Comparison of ENCODE assay signal across 10 mouse cellular contexts in genomic region chr17:66416436-66416835, GRCm38 (mm10). TPM values are rescaled to one million over a fixed set of nuclear protein-coding genes. Genes with fewer than 3 reads are reported as not detected.
DNase-seq lines count a peak whose midpoint lies in the region; ATAC-seq and TF ChIP-seq lines count a peak whose summit lies in the region.
"Had no signal": no experiment of that assay in that cellular context is flagged by ENCODE, and none has a peak within 500 bp of the region (broad histone marks: within the 10 kb centered on the region; RNA-seq: fewer than 3 reads in every experiment).

No protein-coding gene starts in this region.

- H3K27me3 ChIP-seq in liver, embryonic 11.5 days (replicated peaks; ENCODE audit: control insufficient read depth, insufficient read depth, low read length), result no peaks in the 10 kb centered on the region
- H3K27me3 ChIP-seq in forebrain, embryonic 15.5 days, result no peaks in the 10 kb centered on the region
- H3K27me3 ChIP-seq in limb, embryonic 13.5 days, result no peaks in the 10 kb centered on the region; the same call in 1 of the 2 replicates
- H3K27me3 ChIP-seq in neural tube, embryonic 15.5 days (replicated peaks), result no peaks in the 10 kb centered on the region

- H3K4me2 ChIP-seq in liver, embryonic 11.5 days, result peak overlapping the region; percentile 36
- H3K4me2 ChIP-seq in forebrain, embryonic 15.5 days (replicated peaks), result peak overlapping the region; percentile 44
- H3K4me2 ChIP-seq in limb, embryonic 13.5 days (replicated peaks), result peak overlapping the region; percentile 61
- peak overlapping the region; percentile 51 for H3K4me2 ChIP-seq in neural tube, embryonic 15.5 days

- 60% methylated on average over 7 of the region's 7 CpGs for WGBS in liver, embryonic 11.5 days
- 35% methylated on average over 7 of the region's 7 CpGs for WGBS in forebrain, embryonic 15.5 days
- 28% methylated on average over 7 of the region's 7 CpGs for WGBS in limb, embryonic 13.5 days
- WGBS in neural tube, embryonic 15.5 days, result 38% methylated on average over 7 of the region's 7 CpGs

- no peak for TF ChIP-seq CTCF in left cerebral cortex, adult 2 months (IDR thresholded peaks at IDR 0.05)

- no peaks in the 10 kb centered on the region for H3K36me3 ChIP-seq in liver, embryonic 11.5 days (ENCODE audit: control insufficient read depth, insufficient read depth, low read length)
- no peaks in the 10 kb centered on the region for H3K36me3 ChIP-seq in forebrain, embryonic 15.5 days
- H3K36me3 ChIP-seq in limb, embryonic 13.5 days, result no peaks in the 10 kb centered on the region
- no peaks in the 10 kb centered on the region for H3K36me3 ChIP-seq in neural tube, embryonic 15.5 days

- no peak overlapping the region for H3K9ac ChIP-seq in liver, embryonic 11.5 days (ENCODE audit: low read depth, low read length)
- peak overlapping the region; percentile 22 for H3K9ac ChIP-seq in forebrain, embryonic 15.5 days (replicated peaks)
- 0 out of 2 replicates have a peak overlapping the region, but pooled peaks have one; percentile 32 for H3K9ac ChIP-seq in limb, embryonic 13.5 days
- no peak overlapping the region for H3K9ac ChIP-seq in neural tube, embryonic 15.5 days (replicated peaks)

- peaks cover 16% of the 10 kb centered on the region for H3K4me1 ChIP-seq in liver, embryonic 11.5 days (replicated peaks; ENCODE audit: control insufficient read depth, insufficient read depth, low read length)
- H3K4me1 ChIP-seq in forebrain, embryonic 15.5 days, result peaks cover 36% of the 10 kb centered on the region
- H3K4me1 ChIP-seq in limb, embryonic 13.5 days, result peaks cover 36% of the 10 kb centered on the region
- peaks cover 44% of the 10 kb centered on the region for H3K4me1 ChIP-seq in neural tube, embryonic 15.5 days

- no peak for DNase-seq in liver, embryonic 11.5 days (ENCODE audit: low spot score)
- no peak for DNase-seq in liver
- DNase-seq in left cerebral cortex, adult 2 months (ENCODE audit: extremely low spot score in 1 of 2, low spot score in 2 of 2), result no peak
- no peak for DNase-seq in thymus, postnatal 0 days (ENCODE audit: low spot score)
- no peak for DNase-seq in spleen, postnatal 14 days (ENCODE audit: low spot score in 2 of 2)
- DNase-seq: thymus, postnatal 14 days had no signal

- no peak overlapping the region for H3K4me3 ChIP-seq in liver, embryonic 11.5 days (ENCODE audit: low read depth, low read length)
- peak overlapping the region; percentile 26; the same call in 1 of the 2 replicates for H3K4me3 ChIP-seq in forebrain, embryonic 15.5 days
- H3K4me3 ChIP-seq in limb, embryonic 13.5 days, result peak overlapping the region; percentile 30
- H3K4me3 ChIP-seq in neural tube, embryonic 15.5 days (replicated peaks), result no peak overlapping the region
- no peak overlapping the region for H3K4me3 ChIP-seq in left cerebral cortex, adult 2 months

- no peaks in the 10 kb centered on the region for H3K9me3 ChIP-seq in liver, embryonic 11.5 days (ENCODE audit: control insufficient read depth, low read length)
- H3K9me3 ChIP-seq in forebrain, embryonic 15.5 days, result no peaks in the 10 kb centered on the region
- H3K9me3 ChIP-seq in limb, embryonic 13.5 days, result no peaks in the 10 kb centered on the region
- no peaks in the 10 kb centered on the region for H3K9me3 ChIP-seq in neural tube, embryonic 15.5 days (replicated peaks)

- ATAC-seq in liver, embryonic 11.5 days (replicated peaks; ENCODE audit: low FRiP score), result no peak; the same call in 1 of the 2 replicates
- no peak for ATAC-seq in forebrain, embryonic 15.5 days (replicated peaks)
- no peak for ATAC-seq in limb, embryonic 13.5 days (ENCODE audit: low FRiP score, low read depth)
- no peak for ATAC-seq in neural tube, embryonic 15.5 days (ENCODE audit: low FRiP score)
- ATAC-seq: inflammation-experienced regulatory T-cells, adult 6 months had no signal

- intact Hi-C loops in left cerebral cortex, adult 2 months (cut with DNase I), result no loop called here

- no peak overlapping the region for H3K27ac ChIP-seq in liver, embryonic 11.5 days (ENCODE audit: low read depth, low read length)
- H3K27ac ChIP-seq in forebrain, embryonic 15.5 days (replicated peaks), result peak overlapping the region; percentile 67
- H3K27ac ChIP-seq in limb, embryonic 13.5 days, result peak overlapping the region; percentile 29; the same call in 1 of the 2 replicates
- peak overlapping the region; percentile 46 for H3K27ac ChIP-seq in neural tube, embryonic 15.5 days (replicated peaks)
- H3K27ac ChIP-seq in left cerebral cortex, adult 2 months, result no peak overlapping the region; the same call in 1 of the 2 replicates

RNA-seq across cellular contexts. Expression of gene Mtcl1, which starts 33.1 kb away (rescaled TPM):
- polyA plus RNA-seq in liver, embryonic 11.5 days (2014; fragmentation: Nextera tagmentation; extraction: Ambion mirVana), result 0.96 and 1.7 TPM in 2 replicates
- 33.5 and 35.5 TPM in 2 replicates for polyA plus RNA-seq in forebrain, embryonic 15.5 days (2015; fragmentation: Nextera tagmentation; extraction: Ambion mirVana)
- 4.5 and 5.6 TPM in 2 replicates for polyA plus RNA-seq in limb, embryonic 13.5 days (2015; fragmentation: Nextera tagmentation; extraction: Ambion mirVana)
- polyA plus RNA-seq in neural tube, embryonic 15.5 days (2015; fragmentation: Nextera tagmentation; extraction: Ambion mirVana), result 26.5 and 27.7 TPM in 2 replicates
- 100 to 1,000 TPM; 103 to 122 TPM for total RNA-seq in left cerebral cortex, adult 2 months (2021)
- polyA plus RNA-seq in thymus, postnatal 0 days (2015; fragmentation: Nextera tagmentation; extraction: Ambion mirVana), result 4.4 and 5.6 TPM in 2 replicates

Comparison
In these comparisons a context has a peak if more than half of its experiments do, and no peak if none do; other contexts are left out.
1. H3K27ac ChIP-seq: peak in forebrain, embryonic 15.5 days (single experiment), limb, embryonic 13.5 days (single experiment) and neural tube, embryonic 15.5 days (single experiment); none in liver, embryonic 11.5 days (single experiment) and left cerebral cortex, adult 2 months (single experiment).
2. H3K4me3 ChIP-seq: peak in forebrain, embryonic 15.5 days (single experiment) and limb, embryonic 13.5 days (single experiment); none in liver, embryonic 11.5 days (single experiment), neural tube, embryonic 15.5 days (single experiment) and left cerebral cortex, adult 2 months (single experiment).
3. H3K9ac ChIP-seq: peak in forebrain, embryonic 15.5 days (single experiment) and limb, embryonic 13.5 days (single experiment); none in liver, embryonic 11.5 days (single experiment) and neural tube, embryonic 15.5 days (single experiment).
4. Peak in every context shown above with its lines, with median percentiles within 50 percentile points of each other: H3K4me2 ChIP-seq.